Mouse (Mus musculus) adrenal gland, postnatal 4 days (tissue): ENCODE data around the gene Tmem86b. TPM values are rescaled to one million over a fixed set of nuclear protein-coding genes. Genes with fewer than 3 reads are reported as not detected.
"Not testable (repeated sequence)": the region's sequence is repeated elsewhere in the genome, so short reads cannot be mapped to it uniquely, and the experiment has no call there.

Experiments
- DNase-seq, 2 experiments: peaks; one replicate each; pipeline ENCODE4 v3.0.0; 2021 to 2022; ENCODE audit warnings: low spot score in 2 of 2, mixed read lengths in 2 of 2
- microRNA-seq: library from miRNA; unstranded; fragments of <30 nt; microRNA quantifications from one replicate; pipeline ENCODE4 v1.2.0, GENCODE M21; 2021
- total RNA-seq, 2 experiments: library from RNA; stranded (reverse); gene quantifications; 2 replicates each; pipeline ENCODE4 v1.2.3; 2021

The Tmem86b gene
- total RNA-seq, 2 experiments from 2014 or later, result 12.8 to 16.6 TPM

DNA sequence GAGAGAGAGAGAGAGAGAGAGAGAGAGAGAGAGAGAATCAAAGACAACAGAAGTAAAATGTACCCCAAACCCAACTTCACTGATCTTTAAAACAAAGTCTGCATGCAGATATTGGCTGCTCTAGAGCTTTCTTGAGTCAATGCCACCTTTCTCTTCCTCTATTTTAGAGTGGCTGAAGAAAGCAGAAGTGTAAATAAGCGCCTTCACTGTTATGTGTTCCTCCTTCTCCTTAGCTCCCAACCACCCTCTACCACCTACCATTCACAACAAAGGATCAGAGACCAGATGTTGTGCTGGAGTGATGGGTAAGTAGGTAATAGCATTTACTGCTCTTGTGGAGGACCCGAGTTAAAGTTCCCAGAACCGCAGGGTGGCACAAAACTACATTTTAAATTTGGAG is 49.7 kb downstream of the Tmem86b start:
- DNase-seq, result not testable (repeated sequence)

Small RNAs within 50 kb of the gene (microRNA-seq; reads per million reads assigned to microRNA genes)
- not detected for gene Gm23577

Other genes starting within 250 kb of the Tmem86b start
- under 1 TPM; 0.11 to 0.40 TPM for gene Gp6, start 233.7 kb downstream of the Tmem86b start, total RNA-seq
- gene Rdh13, start 185.8 kb downstream of the Tmem86b start, total RNA-seq, result 10 to 100 TPM; 31.7 to 34.3 TPM
- 1 to 10 TPM; 7.8 to 9.3 TPM for gene Eps8l1, start 170.7 kb downstream of the Tmem86b start, total RNA-seq
- 100 to 1,000 TPM; 106 to 112 TPM for gene Ppp1r12c, start 129.7 kb downstream of the Tmem86b start, total RNA-seq
- 10 to 100 TPM in 1 of 2 experiments, 1 to 10 TPM in 1; 8.1 to 21.0 TPM for gene Tnnt1, start 115.0 kb downstream of the Tmem86b start, total RNA-seq
- gene Tnni3, start 107.2 kb downstream of the Tmem86b start, total RNA-seq, result 1 to 10 TPM; 1.0 to 1.7 TPM
- gene Dnaaf3, start 99.0 kb downstream of the Tmem86b start, total RNA-seq, result 1 to 10 TPM in 1 of 2 experiments, under 1 TPM in 1; 0.95 to 1.1 TPM
- 10 to 100 TPM; 16.8 to 18.2 TPM for gene Syt5, start 83.9 kb downstream of the Tmem86b start, total RNA-seq
- gene Ptprh, start 27.4 kb downstream of the Tmem86b start, total RNA-seq, result under 1 TPM in 1 of 2 experiments, not detected in 1; 0.23 TPM
- 100 to 1,000 TPM in 1 of 2 experiments, 10 to 100 TPM in 1; 98.4 to 103 TPM for gene Ppp6r1, start 27.6 kb upstream of the Tmem86b start, total RNA-seq
- gene Hspbp1, start 53.6 kb upstream of the Tmem86b start, total RNA-seq, result 10 to 100 TPM; 41.3 to 43.6 TPM
- 10 to 100 TPM; 14.4 to 17.0 TPM for gene Brsk1, start 59.2 kb upstream of the Tmem86b start, total RNA-seq
- under 1 TPM; 0.11 to 0.25 TPM for gene Tmem150b, start 93.8 kb upstream of the Tmem86b start, total RNA-seq
- 10 to 100 TPM; 89.8 to 94.8 TPM for gene Kmt5c, start 108.7 kb upstream of the Tmem86b start, total RNA-seq
- 10 to 100 TPM; 36.6 to 40.4 TPM for gene Cox6b2, start 121.7 kb upstream of the Tmem86b start, total RNA-seq
- not detected for gene Fam71e2, start 139.9 kb upstream of the Tmem86b start, total RNA-seq
- under 1 TPM; 0.14 to 0.31 TPM for gene Il11, start 151.4 kb upstream of the Tmem86b start, total RNA-seq
- gene Tmem190, start 151.5 kb upstream of the Tmem86b start, total RNA-seq, result not detected
- gene Tmem238, start 158.2 kb upstream of the Tmem86b start, total RNA-seq, result 1 to 10 TPM; 7.1 to 9.0 TPM
- 1,000 to 10,000 TPM; 1,263 to 1,302 TPM for gene Rpl28, start 161.5 kb upstream of the Tmem86b start, total RNA-seq
- 100 to 1,000 TPM; 140 to 156 TPM for gene Ube2s, start 181.2 kb upstream of the Tmem86b start, total RNA-seq
- 1 to 10 TPM; 4.4 to 6.1 TPM for gene Shisa7, start 213.3 kb upstream of the Tmem86b start, total RNA-seq
- gene Isoc2b, start 238.8 kb upstream of the Tmem86b start, total RNA-seq, result 10 to 100 TPM; 11.6 to 16.4 TPM
- 10 to 100 TPM; 22.6 to 22.8 TPM for gene Isoc2a, start 245.7 kb upstream of the Tmem86b start, total RNA-seq